Mouse (Mus musculus): Measurements from ENCODE around the gene Brca2. TPM values are rescaled to one million over a fixed set of nuclear protein-coding genes. Genes with fewer than 3 reads are reported as not detected.
"Not testable (repeated sequence)": the region's sequence is repeated elsewhere in the genome, so short reads cannot be mapped to it uniquely, and the experiment has no call there.

Gene Brca2
- 27.2 and 27.5 TPM in 2 replicates for polyA plus RNA-seq (2016; fragmentation: Nextera tagmentation; extraction: Ambion mirVana)

DNA sequence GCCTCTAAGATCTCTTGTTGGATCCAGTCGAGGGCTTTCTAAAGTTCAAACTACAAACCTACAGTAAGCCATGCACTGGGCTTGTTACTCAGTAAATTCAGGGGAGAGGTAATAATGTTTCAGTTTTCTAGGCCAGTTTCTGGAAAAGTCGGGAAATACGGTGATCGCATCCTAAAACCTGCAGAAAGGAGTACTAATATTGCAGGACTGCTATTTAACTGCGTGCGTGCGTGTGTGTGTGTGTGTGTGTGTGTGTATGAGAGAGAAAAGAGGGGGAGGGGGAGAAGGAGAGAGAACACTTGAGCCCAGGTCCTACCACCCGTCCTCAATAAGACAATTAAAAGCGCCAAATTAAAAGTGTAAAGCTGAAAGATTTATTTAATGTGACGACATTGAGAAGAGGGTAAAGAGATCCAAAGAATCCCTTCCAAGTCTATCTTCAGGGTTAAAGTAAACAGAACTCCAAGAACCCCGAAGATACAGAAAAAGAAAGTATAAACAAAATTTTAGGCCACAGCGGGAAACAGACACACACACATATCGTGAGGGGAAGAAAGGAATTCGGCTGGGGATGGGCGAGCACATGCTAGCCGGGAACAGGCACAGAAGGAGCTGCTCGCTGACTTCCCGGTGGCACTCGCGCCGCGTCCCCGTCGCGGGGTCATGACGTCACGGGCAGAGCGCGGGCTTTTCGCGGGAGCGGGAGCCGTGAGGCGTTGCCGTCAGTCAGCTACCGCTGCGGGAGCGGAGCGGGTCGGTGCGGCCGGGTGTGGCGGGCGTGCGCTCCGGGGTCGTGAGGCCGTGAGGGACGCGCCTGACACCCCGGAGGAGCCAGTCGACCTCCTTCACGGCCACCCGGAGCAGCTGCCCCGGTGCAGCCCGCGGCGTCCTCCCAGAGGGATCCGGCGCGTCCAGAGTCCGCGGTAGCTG, at the start of gene Brca2:
Gene Brca2, plus strand, starts transcription at position 694 of the 930 bp plus-strand sequence.
- H3K4me3 ChIP-seq (replicated peaks): peak within 1 kb of the TSS; percentile 81
- 0 out of 2 replicates have a peak, but pooled peaks cover 5% of the 10 kb centered on the region for H3K27me3 ChIP-seq
- peak within 1 kb of the TSS; percentile 71 for H3K27ac ChIP-seq
- H3K4me1 ChIP-seq: peaks cover 15% of the 10 kb centered on the region
- no peaks in the 10 kb centered on the region for H3K9me3 ChIP-seq
- WGBS: 6% methylated on average over 61 of the region's 63 CpGs
- H3K4me2 ChIP-seq: peak within 1 kb of the TSS; percentile 66
- peak within 1 kb of the TSS; percentile 84 for H3K9ac ChIP-seq
- ATAC-seq (ENCODE audit: low FRiP score): peak; percentile 97
- no peaks in the 10 kb centered on the region; the same call in 1 of the 2 replicates for H3K36me3 ChIP-seq (replicated peaks)

DNA sequence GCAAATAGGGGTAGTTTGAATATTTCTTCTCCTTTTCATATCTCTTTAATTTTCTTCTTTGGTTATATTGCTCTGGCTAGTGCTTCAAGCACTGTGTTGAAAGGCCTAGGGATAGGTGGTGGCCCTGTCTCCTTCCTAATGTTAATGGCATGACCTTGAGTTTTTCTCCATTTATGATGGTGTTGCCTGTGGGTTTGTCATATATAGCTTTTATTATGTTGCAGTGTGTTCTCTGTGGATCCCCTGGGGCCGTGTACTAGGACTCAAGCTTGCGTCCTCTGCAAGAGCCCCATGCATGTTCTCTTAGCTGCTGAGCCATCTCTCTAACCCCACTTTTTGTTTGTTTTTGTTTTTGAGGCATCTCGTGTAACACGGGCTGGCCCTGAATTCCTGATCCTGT, 45.1 kb upstream of the Brca2 start:
- no peak overlapping the region for H3K4me3 ChIP-seq (replicated peaks)
- WGBS: 81% methylated on average over 4 of the region's 4 CpGs
- no peak for ATAC-seq (ENCODE audit: low FRiP score)
- no peaks in the 10 kb centered on the region for H3K36me3 ChIP-seq (replicated peaks)
- H3K27ac ChIP-seq: no peak overlapping the region
- no peaks in the 10 kb centered on the region for H3K4me1 ChIP-seq
- H3K27me3 ChIP-seq: no peaks in the 10 kb centered on the region
- H3K9ac ChIP-seq: no peak overlapping the region
- H3K9me3 ChIP-seq: no peaks in the 10 kb centered on the region
- H3K4me2 ChIP-seq: no peak overlapping the region

DNA sequence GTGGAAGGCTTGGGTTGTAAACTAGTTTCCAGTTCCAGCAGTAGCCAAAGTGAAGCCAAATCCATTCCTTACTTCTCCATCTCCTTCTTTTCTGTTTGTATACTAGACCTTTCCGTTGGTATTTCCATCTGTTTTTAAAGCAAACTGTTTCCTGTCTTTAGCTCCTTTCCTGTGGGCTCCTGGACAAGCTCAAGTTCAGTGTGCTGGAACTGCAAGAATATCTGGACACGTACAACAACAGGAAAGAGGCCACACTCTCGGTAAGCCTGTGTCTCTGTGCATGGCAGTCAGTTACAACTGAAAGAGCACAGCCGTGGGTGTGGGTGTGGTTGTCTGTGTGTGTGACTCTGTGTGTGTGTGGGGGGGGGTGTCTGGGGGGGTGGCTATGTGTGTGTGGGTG, 43.8 kb upstream of the Brca2 start:
- H3K4me3 ChIP-seq (replicated peaks): no peak overlapping the region
- H3K27ac ChIP-seq: no peak overlapping the region
- no peaks in the 10 kb centered on the region for H3K27me3 ChIP-seq
- ATAC-seq (ENCODE audit: low FRiP score): no peak
- H3K4me1 ChIP-seq: no peaks in the 10 kb centered on the region
- 88% methylated on average over 4 of the region's 4 CpGs for WGBS
- 0 out of 2 replicates have a peak, but pooled peaks cover 6% of the 10 kb centered on the region for H3K36me3 ChIP-seq (replicated peaks)
- no peak overlapping the region for H3K4me2 ChIP-seq
- H3K9me3 ChIP-seq: no peaks in the 10 kb centered on the region
- no peak overlapping the region for H3K9ac ChIP-seq

DNA sequence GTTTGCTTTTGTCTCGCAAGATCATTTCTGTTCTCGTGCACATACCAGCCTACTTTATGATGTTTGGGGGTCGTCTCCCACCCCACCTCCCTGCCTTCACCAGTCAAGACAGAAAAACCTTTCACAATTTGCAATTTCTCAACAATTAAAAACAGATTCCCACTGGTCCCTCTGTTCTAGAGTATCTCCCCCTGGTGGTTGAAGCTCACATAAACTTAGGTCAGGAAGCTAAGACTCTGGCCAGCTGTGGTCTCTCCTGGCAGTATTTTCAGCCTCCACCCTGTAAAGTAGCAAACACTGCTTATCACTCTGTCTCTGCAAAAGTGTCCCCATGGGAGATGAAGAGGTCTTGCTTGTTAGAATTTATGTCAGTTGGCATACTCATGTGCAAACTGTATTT, 37.2 kb upstream of the Brca2 start:
- H3K27me3 ChIP-seq: no peaks in the 10 kb centered on the region
- no peak overlapping the region for H3K27ac ChIP-seq
- no peak overlapping the region for H3K4me2 ChIP-seq
- 73% methylated on average over 3 of the region's 3 CpGs for WGBS
- H3K4me1 ChIP-seq: no peaks in the 10 kb centered on the region
- H3K9me3 ChIP-seq: no peaks in the 10 kb centered on the region
- 0 out of 2 replicates have a peak, but pooled peaks cover 6% of the 10 kb centered on the region for H3K36me3 ChIP-seq (replicated peaks)
- H3K9ac ChIP-seq: no peak overlapping the region
- no peak overlapping the region for H3K4me3 ChIP-seq (replicated peaks)
- no peak for ATAC-seq (ENCODE audit: low FRiP score)

DNA sequence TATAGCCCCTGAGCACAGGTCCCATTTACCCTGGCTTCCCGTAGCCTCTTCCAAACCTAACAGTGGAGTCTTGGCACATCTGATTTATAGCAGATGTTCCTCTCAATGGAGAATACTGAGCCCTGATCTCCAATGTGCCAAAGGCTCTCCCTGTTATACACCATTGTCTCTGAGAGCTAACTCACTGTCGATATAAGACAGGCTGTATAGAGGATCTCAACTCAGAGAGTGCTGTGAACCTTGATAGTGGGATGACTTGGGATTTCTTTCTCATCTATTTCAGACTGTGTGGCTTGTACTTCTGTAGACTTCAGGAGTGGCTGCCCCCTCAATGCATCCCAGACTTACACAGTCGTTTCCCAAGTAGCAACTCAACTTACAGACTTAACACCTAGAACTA, 32.1 kb upstream of the Brca2 start:
- ATAC-seq (ENCODE audit: low FRiP score): no peak
- Histone ChIP-seq H3K27ac (no peak overlapping the region), H3K9me3 (no peaks in the 10 kb centered on the region), H3K4me2 (no peak overlapping the region), H3K36me3 (replicated peaks) (no peaks in the 10 kb centered on the region), H3K27me3 (no peaks in the 10 kb centered on the region), H3K9ac (no peak overlapping the region), H3K4me1 (no peaks in the 10 kb centered on the region), H3K4me3 (replicated peaks) (no peak overlapping the region)
- WGBS: 93% methylated on average over 3 of the region's 3 CpGs

DNA sequence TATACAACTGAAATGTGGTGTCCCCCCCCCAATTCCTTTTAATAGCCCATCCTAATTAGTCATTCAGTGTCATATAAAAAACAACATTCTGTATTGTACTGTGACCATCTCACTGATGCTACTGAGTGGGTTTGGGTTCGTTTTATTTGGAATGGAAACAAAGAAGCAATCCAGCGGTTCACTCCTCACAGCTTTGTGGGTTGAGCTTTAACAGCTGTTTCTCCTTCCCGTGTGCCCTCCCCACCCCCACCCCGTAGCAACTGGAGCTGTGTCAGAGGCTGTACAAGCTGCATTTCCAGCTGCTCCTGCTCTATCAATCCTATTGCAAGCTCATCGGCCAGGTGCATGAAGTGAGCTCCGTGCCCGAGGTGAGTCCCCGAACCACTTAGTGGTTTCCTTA, 31.6 kb upstream of the Brca2 start:
- Histone ChIP-seq H3K36me3 (replicated peaks) (0 out of 2 replicates have a peak, but pooled peaks cover 3% of the 10 kb centered on the region), H3K4me2 (no peak overlapping the region), H3K9ac (no peak overlapping the region), H3K4me3 (replicated peaks) (no peak overlapping the region), H3K9me3 (no peaks in the 10 kb centered on the region), H3K4me1 (no peaks in the 10 kb centered on the region), H3K27ac (no peak overlapping the region), H3K27me3 (no peaks in the 10 kb centered on the region)
- 78% methylated on average over 8 of the region's 8 CpGs for WGBS
- ATAC-seq (ENCODE audit: low FRiP score): no peak

DNA sequence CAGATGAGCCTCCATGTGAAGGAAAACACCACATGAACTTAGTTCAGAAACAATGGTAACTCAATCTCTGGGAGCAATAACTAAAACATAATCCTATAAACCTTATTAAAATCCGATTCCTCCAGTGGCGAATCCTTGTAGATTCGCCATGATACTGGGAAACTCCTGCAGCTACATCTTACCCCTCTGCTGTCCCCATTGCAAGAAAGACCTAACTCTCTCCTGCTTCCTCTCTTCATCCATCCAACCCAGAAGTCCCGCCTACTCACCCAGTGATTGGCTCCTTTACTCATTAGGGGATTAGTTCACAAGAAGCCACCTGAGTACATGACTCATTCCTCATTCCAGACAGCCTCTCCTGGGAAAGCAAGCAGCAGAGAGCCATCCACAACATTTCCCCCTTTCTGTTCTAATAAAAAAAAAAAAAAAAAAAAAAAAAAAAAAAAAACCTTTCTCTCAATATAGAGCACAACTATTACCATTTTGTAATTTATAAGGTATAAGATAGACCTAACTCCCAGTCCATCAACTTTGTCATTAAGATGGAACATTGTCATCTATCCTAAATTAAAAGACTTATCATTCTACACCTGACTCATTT, 30.8 kb upstream of the Brca2 start:
- not testable (repeated sequence) for H3K4me3 ChIP-seq (replicated peaks); ATAC-seq (ENCODE audit: low FRiP score); H3K9me3 ChIP-seq; H3K27ac ChIP-seq; H3K4me2 ChIP-seq; H3K4me1 ChIP-seq; H3K9ac ChIP-seq; H3K27me3 ChIP-seq; H3K36me3 ChIP-seq (replicated peaks)
- 95% methylated on average over 4 of the region's 4 CpGs for WGBS

DNA sequence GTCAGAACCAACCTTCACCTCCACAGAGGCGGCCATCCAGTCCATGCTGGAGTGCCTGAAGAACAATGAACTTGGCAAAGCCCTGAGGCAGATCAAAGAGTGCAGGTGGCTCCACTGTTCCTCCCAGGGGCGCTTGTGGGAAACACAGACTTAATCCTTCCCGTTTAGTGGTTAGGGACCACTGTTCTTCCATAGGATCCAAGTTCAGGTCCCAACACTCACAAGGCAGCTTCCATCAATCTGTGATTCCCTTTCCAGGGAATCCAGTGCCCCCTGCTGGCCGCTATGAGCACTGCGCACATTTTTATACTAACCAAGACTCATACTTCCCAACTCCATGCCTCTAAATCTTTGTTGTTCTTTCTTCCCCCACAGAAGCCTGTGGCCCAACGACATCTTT, 26.6 kb upstream of the Brca2 start:
- no peak overlapping the region for H3K27ac ChIP-seq
- H3K27me3 ChIP-seq: no peaks in the 10 kb centered on the region
- no peaks in the 10 kb centered on the region for H3K4me1 ChIP-seq
- H3K4me3 ChIP-seq (replicated peaks): no peak overlapping the region
- no peak for ATAC-seq (ENCODE audit: low FRiP score)
- H3K4me2 ChIP-seq: no peak overlapping the region
- H3K9ac ChIP-seq: no peak overlapping the region
- H3K9me3 ChIP-seq: no peaks in the 10 kb centered on the region
- 0 out of 2 replicates have a peak, but pooled peaks cover 4% of the 10 kb centered on the region for H3K36me3 ChIP-seq (replicated peaks)
- 50% methylated on average over 6 of the region's 6 CpGs for WGBS

DNA sequence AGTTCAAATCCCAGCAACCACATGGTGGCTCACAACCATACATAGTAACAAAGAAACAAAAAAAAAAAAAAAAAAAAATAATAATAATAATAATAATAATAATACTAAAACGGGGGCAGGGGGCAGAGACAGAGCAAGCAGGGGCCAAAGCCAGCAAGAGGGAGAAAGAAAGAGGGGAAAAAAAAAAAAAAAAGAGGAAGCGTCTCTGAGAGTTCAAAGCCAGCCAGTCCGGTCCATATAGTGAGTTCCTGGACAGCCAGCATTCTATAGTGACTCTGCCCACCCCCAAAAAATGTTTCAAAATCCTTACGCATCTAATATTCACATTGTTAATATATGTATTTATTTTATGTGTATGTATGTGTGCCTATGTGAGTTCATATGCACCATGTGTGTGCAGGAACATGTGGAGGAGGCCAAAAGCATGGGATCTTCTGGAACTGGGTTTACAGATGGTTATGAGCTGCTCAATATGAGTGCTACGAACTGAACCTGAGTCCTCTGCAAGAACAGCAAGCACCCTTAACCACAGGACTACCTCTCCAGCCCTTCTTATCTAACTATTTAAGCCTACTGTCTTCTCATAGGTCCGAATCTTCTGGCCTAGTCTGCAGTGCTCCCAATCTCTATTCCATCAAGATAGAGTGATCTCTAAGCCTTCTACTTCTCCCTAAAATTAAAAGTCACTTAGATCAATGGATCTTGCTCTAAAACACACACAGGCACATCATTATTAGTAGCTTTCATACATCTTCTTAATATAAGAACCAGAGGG, 11.8 kb upstream of the Brca2 start:
- no peaks in the 10 kb centered on the region for H3K27me3 ChIP-seq
- no peaks in the 10 kb centered on the region for H3K36me3 ChIP-seq (replicated peaks)
- ATAC-seq (ENCODE audit: low FRiP score): no peak
- H3K4me2 ChIP-seq: no peak overlapping the region
- H3K27ac ChIP-seq: no peak overlapping the region
- no peak overlapping the region for H3K9ac ChIP-seq
- 88% methylated on average over 6 of the region's 6 CpGs for WGBS
- H3K4me3 ChIP-seq (replicated peaks): no peak overlapping the region
- H3K4me1 ChIP-seq: no peaks in the 10 kb centered on the region
- H3K9me3 ChIP-seq: no peaks in the 10 kb centered on the region

DNA sequence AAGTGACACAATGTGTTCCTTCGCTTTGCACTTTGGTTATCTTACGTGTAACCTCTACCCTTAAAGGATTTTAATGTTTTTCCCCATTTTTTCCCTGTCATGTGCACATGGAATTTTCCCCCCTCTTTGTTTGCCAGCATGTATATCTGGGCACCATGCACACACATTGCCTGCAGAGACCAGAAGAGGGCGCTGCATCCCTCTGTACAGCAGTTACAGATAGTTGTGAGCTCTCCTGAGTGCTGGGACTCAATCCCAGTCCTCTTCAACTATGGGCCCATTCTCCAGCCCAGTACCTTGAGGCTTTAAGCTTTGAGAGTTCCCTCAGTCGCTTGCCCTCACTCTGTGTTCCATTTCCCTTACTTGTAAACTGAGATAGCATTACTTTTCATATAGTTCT, 9.2 kb upstream of the Brca2 start:
- no peak overlapping the region for H3K27ac ChIP-seq
- no peak overlapping the region for H3K4me3 ChIP-seq (replicated peaks)
- 0 out of 2 replicates have a peak, but pooled peaks cover 5% of the 10 kb centered on the region for H3K27me3 ChIP-seq
- ATAC-seq (ENCODE audit: low FRiP score): no peak
- H3K36me3 ChIP-seq (replicated peaks): no peaks in the 10 kb centered on the region
- WGBS: 83% methylated on average over 4 of the region's 4 CpGs
- H3K9me3 ChIP-seq: no peaks in the 10 kb centered on the region
- H3K4me2 ChIP-seq: no peak overlapping the region
- no peaks in the 10 kb centered on the region for H3K4me1 ChIP-seq
- H3K9ac ChIP-seq: no peak overlapping the region

DNA sequence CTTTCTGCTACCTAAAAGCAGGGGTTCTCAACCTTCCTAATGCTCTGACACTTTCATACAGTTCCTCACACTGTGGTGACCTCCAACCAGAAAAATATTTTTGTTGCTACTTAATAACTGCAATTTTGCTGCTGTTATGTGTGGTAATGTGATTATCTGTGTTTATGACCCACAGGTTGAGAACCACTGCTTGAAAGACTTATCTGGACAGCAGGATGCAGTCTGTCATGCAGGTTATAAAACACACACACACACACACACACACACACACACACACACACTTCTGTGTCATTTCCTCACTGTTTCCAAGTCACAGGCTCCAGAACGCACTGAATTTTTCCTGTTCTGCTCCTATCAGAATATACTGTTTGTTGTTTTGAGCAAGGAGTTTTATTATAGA, 8.4 kb upstream of the Brca2 start:
- Histone ChIP-seq H3K4me3 (replicated peaks) (no peak overlapping the region), H3K27me3 (0 out of 2 replicates have a peak, but pooled peaks cover 5% of the 10 kb centered on the region), H3K36me3 (replicated peaks) (no peaks in the 10 kb centered on the region), H3K4me1 (no peaks in the 10 kb centered on the region), H3K27ac (no peak overlapping the region), H3K9me3 (no peaks in the 10 kb centered on the region), H3K9ac (no peak overlapping the region), H3K4me2 (no peak overlapping the region)
- ATAC-seq (ENCODE audit: low FRiP score): no peak
- WGBS: 91% methylated on average over 1 of the region's 1 CpGs

DNA sequence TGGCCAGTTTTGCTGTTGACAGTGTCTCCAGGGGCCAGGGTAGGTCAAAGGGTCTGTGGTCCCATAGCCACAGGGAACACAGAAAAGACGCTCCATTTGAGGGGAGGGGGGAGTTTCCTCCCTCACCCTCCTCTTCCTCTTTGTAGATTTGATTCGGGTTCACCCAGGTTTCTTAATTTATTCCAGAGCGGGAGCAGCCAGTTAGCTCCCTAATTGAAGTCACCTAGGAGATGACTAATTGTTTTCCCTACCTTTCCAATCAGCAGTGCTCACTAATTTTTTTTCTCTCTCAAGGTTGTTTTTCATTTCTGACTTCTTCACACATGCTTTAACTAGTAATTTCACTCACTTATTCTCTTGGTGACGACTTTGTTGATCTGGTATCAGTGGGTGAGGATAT, 4.4 kb upstream of the Brca2 start, which contains the start of gene Zar1l:
Gene Zar1l, minus strand, starts transcription at position 101 of the 400 bp plus-strand sequence.
- H3K4me1 ChIP-seq: peaks cover 8% of the 10 kb centered on the region
- 0 out of 2 replicates have a peak, but pooled peaks cover 5% of the 10 kb centered on the region for H3K27me3 ChIP-seq
- ATAC-seq (ENCODE audit: low FRiP score): no peak
- no peaks in the 10 kb centered on the region for H3K36me3 ChIP-seq (replicated peaks)
- WGBS: 57% methylated on average over 4 of the region's 4 CpGs
- H3K4me2 ChIP-seq: no peak within 1 kb of the TSS
- no peaks in the 10 kb centered on the region for H3K9me3 ChIP-seq
- no peak within 1 kb of the TSS for H3K9ac ChIP-seq
- H3K27ac ChIP-seq: no peak within 1 kb of the TSS
- H3K4me3 ChIP-seq (replicated peaks): no peak within 1 kb of the TSS
